Mouse (Mus musculus) heart, adult 2 months (tissue): Measurements from ENCODE around the gene Bcar3. TPM values are rescaled to one million over a fixed set of nuclear protein-coding genes. Genes with fewer than 3 reads are reported as not detected.

Experiments used
- DNase-seq, 2 experiments: peaks; one replicate each; pipeline ENCODE4 v3.0.0; 2021
- H3K27ac ChIP-seq: fragments of 200-600 bp; 2 replicates; pipeline ENCODE4 v1.8.1; 2022
- H3K27me3 ChIP-seq: fragments of 200-500 bp; 2 replicates; pipeline ENCODE4 v1.6.1; 2012; ENCODE audit warnings: mild to moderate bottlenecking, low read length, inconsistent platforms, mixed read lengths; ENCODE audit not compliant: control insufficient read depth, insufficient read depth
- H3K36me3 ChIP-seq: fragments of 200-500 bp; 2 replicates; pipeline ENCODE4 v1.6.1; 2012; ENCODE audit warnings: low read length, inconsistent platforms; ENCODE audit not compliant: control insufficient read depth, insufficient read depth
- H3K4me1 ChIP-seq: fragments of 200-500 bp; 2 replicates; pipeline ENCODE4 v1.6.1; 2011; ENCODE audit warnings: low read length; ENCODE audit not compliant: control insufficient read depth, insufficient read depth
- H3K4me3 ChIP-seq: fragments of 200-600 bp; 2 replicates; pipeline ENCODE4 v1.8.1; 2022
- H3K79me2 ChIP-seq: fragments of 200-500 bp; replicated peaks from 2 replicates; pipeline ENCODE4 v1.6.1; 2012; ENCODE audit warnings: mild to moderate bottlenecking, inconsistent platforms, low read length, moderate library complexity, mixed read lengths; ENCODE audit not compliant: control insufficient read depth, insufficient read depth
- H3K9ac ChIP-seq: fragments of 200-500 bp; 2 replicates; pipeline ENCODE4 v1.6.1; 2012; ENCODE audit warnings: low read depth, mild to moderate bottlenecking, control low read depth, inconsistent platforms, low read length, mixed read lengths
- CTCF ChIP-seq: fragments of 200-600 bp; IDR thresholded peaks from 2 replicates; pipeline ENCODE4 v1.8.1; 2022; ENCODE audit warnings: antibody characterized with exemption, mild to moderate bottlenecking, moderate library complexity
- EP300 ChIP-seq: fragments of 200-500 bp; IDR thresholded peaks from 2 replicates; pipeline ENCODE4 v1.6.1; 2011; ENCODE audit warnings: low read depth, low read length, control low read depth; ENCODE audit not compliant: insufficient read depth
- POLR2A ChIP-seq: fragments of 200-500 bp; IDR thresholded peaks from 2 replicates; pipeline ENCODE4 v1.6.1; 2011; ENCODE audit warnings: mild to moderate bottlenecking, low read depth, low read length, control low read depth; ENCODE audit not compliant: insufficient read depth
- WGBS: fragments of 180-500 bp; shearing (Covaris S2); methylation state at CpG from one replicate; pipeline ENCODE4 v1.1.7; 2018; 5-methylcytosine and 5-hydroxymethylcytosine counted together
- intact Hi-C: fragments of 180-260 bp; cut with DNase I; formaldehyde crosslinking; loops from one replicate; pipeline ENCODE4 v1.15.1; 2025
- polyA plus RNA-seq: library from polyadenylated mRNA; depleted of rRNA; stranded (reverse); fragments of >200 nt; gene quantifications from 2 replicates; pipeline ENCODE4 v1.2.3, GENCODE M21; 2012
- total RNA-seq, 2 experiments: library from RNA; stranded (reverse); gene quantifications; 2 replicates each; pipeline ENCODE4 v1.2.3; 2021

The Bcar3 gene
- total and polyA plus RNA-seq, 3 experiments = 4.7 to 10.2 (median 7.5) TPM

- H3K27ac ChIP-seq = no peak overlapping the region
- no peaks in the 10 kb centered on the region for H3K79me2 ChIP-seq
- DNase-seq = no peak
- H3K36me3 ChIP-seq = no peaks in the 10 kb centered on the region
- H3K9ac ChIP-seq = no peak overlapping the region
- peaks cover 15% of the 10 kb centered on the region for H3K4me1 ChIP-seq
- H3K27me3 ChIP-seq = no peaks in the 10 kb centered on the region
- no peak overlapping the region for H3K4me3 ChIP-seq
- WGBS = 95% methylated on average over 3 of the region's 3 CpGs
- TF ChIP-seq CTCF (no peak), EP300 (no peak), POLR2A (no peak)
- intact Hi-C loops = no loop called here
Measured at GRCm38 (mm10) chr3:122478735-122479134, 184.8 kb downstream of the Bcar3 start.

GRCm38 (mm10) chr3:122480065-122480675 lies 186.2 kb downstream of the Bcar3 start:
- no peak for TF ChIP-seq EP300
- no peak for TF ChIP-seq CTCF
- no peak for TF ChIP-seq POLR2A
- WGBS = 45% methylated on average over 8 of the region's 8 CpGs
- Histone ChIP-seq H3K9ac (no peak overlapping the region), H3K4me3 (no peak overlapping the region), H3K36me3 (no peaks in the 10 kb centered on the region), H3K27ac (no peak overlapping the region), H3K79me2 (no peaks in the 10 kb centered on the region), H3K27me3 (no peaks in the 10 kb centered on the region), H3K4me1 (peaks cover 7% of the 10 kb centered on the region)
- intact Hi-C loops = no loop called here
- no peak for DNase-seq

GRCm38 (mm10) chr3:122480986-122481385 lies 187.1 kb downstream of the Bcar3 start:
- no peak overlapping the region for H3K27ac ChIP-seq
- no peak overlapping the region for H3K9ac ChIP-seq
- no peaks in the 10 kb centered on the region for H3K79me2 ChIP-seq
- no peaks in the 10 kb centered on the region for H3K27me3 ChIP-seq
- 88% methylated on average over 5 of the region's 5 CpGs for WGBS
- DNase-seq = no peak
- H3K4me3 ChIP-seq = no peak overlapping the region
- H3K36me3 ChIP-seq = no peaks in the 10 kb centered on the region
- TF ChIP-seq EP300 = no peak
- TF ChIP-seq POLR2A = no peak
- TF ChIP-seq CTCF = no peak
- peaks cover 5% of the 10 kb centered on the region for H3K4me1 ChIP-seq
- intact Hi-C loops = no loop called here

- 62% methylated on average over 21 of the region's 21 CpGs for WGBS
- H3K4me3 ChIP-seq = no peak overlapping the region
- H3K9ac ChIP-seq = no peak overlapping the region
- DNase-seq = peak in 1 of 2 experiments; percentile 17
- H3K27ac ChIP-seq = peak overlapping the region; percentile 43
- peaks cover 5% of the 10 kb centered on the region for H3K4me1 ChIP-seq
- intact Hi-C loops = no loop called here
- no peaks in the 10 kb centered on the region for H3K36me3 ChIP-seq
- H3K27me3 ChIP-seq = no peaks in the 10 kb centered on the region
- no peaks in the 10 kb centered on the region for H3K79me2 ChIP-seq
- no peak for TF ChIP-seq POLR2A
- TF ChIP-seq EP300 = no peak
- no peak for TF ChIP-seq CTCF
Measured at GRCm38 (mm10) chr3:122481891-122482739, 188.2 kb downstream of the Bcar3 start.

DNA sequence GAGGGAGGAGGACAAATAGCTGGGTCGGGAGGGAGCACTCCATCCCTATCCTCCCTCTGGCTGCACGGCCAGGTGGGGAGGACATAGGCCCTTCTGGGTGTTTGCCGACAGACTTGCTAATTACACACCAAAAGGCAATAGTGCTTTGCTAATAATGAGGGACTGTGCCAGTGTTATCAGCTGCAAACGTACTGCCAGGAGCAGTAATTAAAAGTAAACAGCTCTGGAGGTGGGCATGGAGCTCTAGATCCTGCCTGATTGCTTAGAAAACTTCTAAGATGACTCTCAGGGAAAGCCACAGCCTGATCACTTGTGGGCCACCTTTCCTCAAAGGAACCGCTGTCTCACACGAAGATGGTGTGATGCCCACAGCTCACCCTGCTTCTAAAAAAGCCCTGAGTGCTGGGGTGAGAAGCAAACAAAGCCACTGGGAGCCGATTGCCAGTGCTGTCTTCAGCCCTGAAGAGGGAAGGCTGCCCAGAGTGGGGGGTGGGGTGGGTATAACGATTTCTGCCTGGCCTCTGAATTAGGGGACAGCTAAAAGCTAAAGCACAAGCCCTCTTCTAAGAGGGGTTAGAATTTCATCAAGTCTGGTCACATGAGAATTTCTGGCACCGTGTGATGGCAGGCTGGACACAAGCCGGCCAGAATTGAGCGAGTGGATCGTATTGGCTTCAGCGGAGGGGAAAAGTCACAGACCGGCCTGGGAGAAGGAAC lies 189.3 kb downstream of the Bcar3 start:
- H3K4me3 ChIP-seq = no peak overlapping the region
- intact Hi-C loops = no loop called here
- no peak for TF ChIP-seq EP300
- TF ChIP-seq CTCF = no peak
- no peak for TF ChIP-seq POLR2A
- peak in 1 of 2 experiments; percentile 43 for DNase-seq
- H3K27me3 ChIP-seq = no peaks in the 10 kb centered on the region
- WGBS = 43% methylated on average over 14 of the region's 14 CpGs
- H3K9ac ChIP-seq = no peak overlapping the region; the same call in 1 of the 2 replicates
- peak overlapping the region; percentile 52 for H3K27ac ChIP-seq
- H3K4me1 ChIP-seq = peaks cover 5% of the 10 kb centered on the region
- no peaks in the 10 kb centered on the region for H3K36me3 ChIP-seq
- H3K79me2 ChIP-seq = no peaks in the 10 kb centered on the region

- Histone ChIP-seq H3K36me3 (no peaks in the 10 kb centered on the region), H3K27me3 (no peaks in the 10 kb centered on the region), H3K4me1 (peaks cover 5% of the 10 kb centered on the region), H3K9ac (no peak overlapping the region), H3K79me2 (no peaks in the 10 kb centered on the region), H3K27ac (peak overlapping the region; percentile 52), H3K4me3 (no peak overlapping the region)
- TF ChIP-seq CTCF (no peak), POLR2A (no peak), EP300 (no peak)
- DNase-seq = no peak
- intact Hi-C loops = no loop called here
- WGBS = 42% methylated on average over 5 of the region's 5 CpGs
Measured at GRCm38 (mm10) chr3:122483783-122484130, 189.8 kb downstream of the Bcar3 start.
